Mouse (Mus musculus) intestine, embryonic 14.5 days (tissue): Measurements from ENCODE around the gene Fbxo4. TPM values are rescaled to one million over a fixed set of nuclear protein-coding genes. Genes with fewer than 3 reads are reported as not detected.

ENCODE experiments used
- ATAC-seq: fragments of 200-750 bp; cut with Nextera tagmentation; replicated peaks from 2 replicates; pipeline ENCODE4 v1.8.0; 2017; ENCODE audit warnings: low read depth, moderate number of reproducible peaks, moderate TSS enrichment, moderate library complexity; ENCODE audit not compliant: low FRiP score, low TSS enrichment
- DNase-seq: peaks from one replicate; pipeline ENCODE4 v3.0.0-alpha.2; 2018; ENCODE audit warnings: low spot score
- H3K27ac ChIP-seq: fragments of 300-500 bp; sonication (generic); 2 replicates; pipeline ENCODE4 v1.5.1; 2014; ENCODE audit warnings: low read depth, mild to moderate bottlenecking, control low read depth
- H3K27me3 ChIP-seq: fragments of 300-500 bp; sonication (generic); replicated peaks from 2 replicates; pipeline ENCODE4 v1.6.1; 2014; ENCODE audit warnings: low read length, control low read depth; ENCODE audit not compliant: control insufficient read depth, insufficient read depth
- H3K36me3 ChIP-seq: fragments of 300-500 bp; sonication (generic); 2 replicates; pipeline ENCODE4 v1.6.1; 2014; ENCODE audit warnings: low read length, control low read depth; ENCODE audit not compliant: control insufficient read depth, insufficient read depth
- H3K4me1 ChIP-seq: fragments of 300-500 bp; sonication (generic); replicated peaks from 2 replicates; pipeline ENCODE4 v1.6.1; 2014; ENCODE audit warnings: low read length, control low read depth, mixed read lengths; ENCODE audit not compliant: control insufficient read depth, insufficient read depth
- H3K4me2 ChIP-seq: fragments of 300-500 bp; sonication (generic); 2 replicates; pipeline ENCODE4 v1.6.1; 2014; ENCODE audit warnings: low read length
- H3K4me3 ChIP-seq: fragments of 300-500 bp; sonication (generic); 2 replicates; pipeline ENCODE4 v1.5.1; 2014; ENCODE audit warnings: low read depth, low read length, control low read depth, mixed read lengths
- H3K9ac ChIP-seq: fragments of 300-500 bp; sonication (generic); 2 replicates; pipeline ENCODE4 v1.6.1; 2014; ENCODE audit warnings: mild to moderate bottlenecking, low read length
- H3K9me3 ChIP-seq: fragments of 300-500 bp; sonication (generic); 2 replicates; pipeline ENCODE4 v1.6.1; 2016; ENCODE audit warnings: low read length, control low read depth; ENCODE audit not compliant: control insufficient read depth
- WGBS: fragments of 180-500 bp; shearing (Covaris S2); extraction: QIAGEN DNeasy Blood & Tissue Kit; methylation state at CpG from one replicate; pipeline ENCODE4 v1.1.7; 2014; 5-methylcytosine and 5-hydroxymethylcytosine counted together
- polyA plus RNA-seq: library from polyadenylated mRNA; unstranded; fragments of >200 nt; fragmentation: Nextera tagmentation; extraction: Ambion mirVana; gene quantifications from 2 replicates; pipeline ENCODE4 v1.2.1, GENCODE M21; 2014

The Fbxo4 gene
- polyA plus RNA-seq, 1 experiment from 2014 or later: 9.0 TPM

DNA sequence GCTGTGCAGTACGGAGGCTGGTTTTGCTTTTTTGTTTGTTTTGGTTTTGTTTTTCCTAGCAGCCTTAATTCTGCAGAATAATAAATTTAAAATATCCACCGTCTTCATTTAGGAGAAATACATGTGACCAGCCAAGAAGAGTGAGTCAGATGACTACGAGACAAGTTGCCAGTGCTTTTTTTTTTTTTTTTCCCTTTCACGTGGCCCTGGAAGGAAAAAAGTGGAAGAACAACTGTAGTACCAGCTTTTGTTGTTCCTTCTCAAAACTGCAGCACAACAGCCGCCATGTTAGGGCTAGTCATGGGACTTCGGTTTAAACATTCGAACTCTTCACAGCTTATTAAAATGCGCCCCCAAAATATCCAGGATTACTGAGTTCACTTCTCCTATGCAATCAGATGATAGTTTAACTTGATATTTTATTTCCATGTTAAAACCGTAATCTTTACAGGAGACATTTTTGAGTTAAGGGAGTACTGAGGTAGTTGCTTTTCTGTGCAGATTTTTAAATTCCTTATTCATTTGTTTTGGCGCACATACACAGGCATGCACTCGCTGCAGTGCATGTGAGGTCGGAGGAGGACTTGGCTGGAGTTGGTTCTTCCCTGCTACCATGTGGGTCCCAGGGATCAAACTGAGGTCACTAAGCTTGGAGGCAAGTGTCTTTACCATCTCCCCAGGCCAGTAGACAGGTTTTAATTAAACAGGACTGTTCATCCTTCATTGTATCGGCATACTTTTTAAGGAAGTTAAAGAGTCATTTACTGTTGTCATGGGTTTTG is 45.5 kb upstream of the Fbxo4 start:
- Histone ChIP-seq H3K36me3 (no peaks in the 10 kb centered on the region), H3K9me3 (no peaks in the 10 kb centered on the region), H3K27me3 (no peaks in the 10 kb centered on the region), H3K4me2 (no peak overlapping the region), H3K4me3 (no peak overlapping the region), H3K4me1 (peaks cover 4% of the 10 kb centered on the region; the same call in 1 of the 2 replicates), H3K27ac (no peak overlapping the region), H3K9ac (no peak overlapping the region)
- ATAC-seq (no peak), DNase-seq (no peak)
- WGBS: 87% methylated on average over 13 of the region's 13 CpGs

GRCm38 (mm10) chr15:4023747-4024146 is 44.4 kb upstream of the Fbxo4 start:
- Histone ChIP-seq H3K4me1 (peaks cover 4% of the 10 kb centered on the region; the same call in 1 of the 2 replicates), H3K4me3 (no peak overlapping the region), H3K27ac (no peak overlapping the region), H3K4me2 (no peak overlapping the region), H3K9me3 (no peaks in the 10 kb centered on the region), H3K36me3 (no peaks in the 10 kb centered on the region), H3K9ac (no peak overlapping the region), H3K27me3 (no peaks in the 10 kb centered on the region)
- 91% methylated on average over 2 of the region's 2 CpGs for WGBS
- ATAC-seq (no peak), DNase-seq (no peak)

DNA sequence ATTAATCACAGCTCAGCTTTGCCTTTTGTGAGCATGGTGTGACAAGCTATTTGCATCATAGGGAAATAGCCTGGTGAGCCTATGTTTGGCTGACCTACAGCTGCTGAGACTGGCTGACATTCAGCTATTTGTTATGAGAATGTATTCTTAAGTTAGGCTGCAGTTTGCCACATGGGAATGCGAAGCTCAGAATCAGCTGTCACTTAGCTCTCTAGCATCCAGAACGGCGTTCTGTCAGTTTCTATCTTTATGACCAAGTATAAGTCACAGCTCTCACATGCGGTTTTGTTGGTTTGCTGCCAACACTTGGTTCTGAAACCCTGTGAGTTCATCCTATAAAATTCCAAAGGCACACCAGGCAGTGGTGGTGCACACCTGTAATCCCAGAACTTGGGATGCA is 41.3 kb upstream of the Fbxo4 start:
- DNase-seq: no peak
- no peaks in the 10 kb centered on the region for H3K9me3 ChIP-seq
- H3K4me1 ChIP-seq: peaks cover under 1% of the 10 kb centered on the region; the same call in 1 of the 2 replicates
- H3K27ac ChIP-seq: no peak overlapping the region
- H3K36me3 ChIP-seq: no peaks in the 10 kb centered on the region
- WGBS: 66% methylated on average over 4 of the region's 4 CpGs
- H3K27me3 ChIP-seq: no peaks in the 10 kb centered on the region
- H3K4me3 ChIP-seq: no peak overlapping the region
- ATAC-seq: no peak
- no peak overlapping the region for H3K9ac ChIP-seq
- H3K4me2 ChIP-seq: no peak overlapping the region

- H3K9me3 ChIP-seq: no peaks in the 10 kb centered on the region
- WGBS: 68% methylated on average over 2 of the region's 2 CpGs
- ATAC-seq: no peak
- H3K9ac ChIP-seq: no peak overlapping the region
- H3K27me3 ChIP-seq: no peaks in the 10 kb centered on the region
- DNase-seq: no peak
- H3K4me1 ChIP-seq: no peaks in the 10 kb centered on the region
- no peak overlapping the region for H3K27ac ChIP-seq
- no peaks in the 10 kb centered on the region for H3K36me3 ChIP-seq
- no peak overlapping the region for H3K4me2 ChIP-seq
- H3K4me3 ChIP-seq: no peak overlapping the region
Measured at GRCm38 (mm10) chr15:4013873-4014272, 34.5 kb upstream of the Fbxo4 start.

GRCm38 (mm10) chr15:4000536-4000935 is 21.2 kb upstream of the Fbxo4 start:
- Histone ChIP-seq H3K4me1 (no peaks in the 10 kb centered on the region), H3K4me2 (no peak overlapping the region), H3K4me3 (no peak overlapping the region), H3K27ac (no peak overlapping the region), H3K27me3 (no peaks in the 10 kb centered on the region), H3K9me3 (peaks cover 6% of the 10 kb centered on the region), H3K9ac (no peak overlapping the region), H3K36me3 (no peaks in the 10 kb centered on the region)
- no peak for DNase-seq
- WGBS: 88% methylated on average over 2 of the region's 2 CpGs
- ATAC-seq: no peak

- DNase-seq: no peak
- no peak overlapping the region for H3K9ac ChIP-seq
- peaks cover 6% of the 10 kb centered on the region for H3K4me1 ChIP-seq
- no peak overlapping the region for H3K4me3 ChIP-seq
- ATAC-seq: no peak
- no peak overlapping the region for H3K27ac ChIP-seq
- H3K27me3 ChIP-seq: no peaks in the 10 kb centered on the region
- WGBS: 69% methylated on average over 2 of the region's 2 CpGs
- H3K4me2 ChIP-seq: no peak overlapping the region
- H3K36me3 ChIP-seq: no peaks in the 10 kb centered on the region
- no peaks in the 10 kb centered on the region for H3K9me3 ChIP-seq
Measured at GRCm38 (mm10) chr15:3999144-3999543, 19.8 kb upstream of the Fbxo4 start.

- no peaks in the 10 kb centered on the region for H3K9me3 ChIP-seq
- H3K27ac ChIP-seq: peak overlapping the region; percentile 70
- peak overlapping the region; percentile 39 for H3K9ac ChIP-seq
- 21% methylated on average over 14 of the region's 14 CpGs for WGBS
- peaks cover 7% of the 10 kb centered on the region for H3K36me3 ChIP-seq
- H3K4me3 ChIP-seq: peak overlapping the region; percentile 62
- ATAC-seq (0 out of 2 replicates have a peak, but pooled peaks have one; percentile 2), DNase-seq (no peak)
- peaks cover 6% of the 10 kb centered on the region for H3K4me1 ChIP-seq
- peak overlapping the region; percentile 56 for H3K4me2 ChIP-seq
- H3K27me3 ChIP-seq: no peaks in the 10 kb centered on the region
Measured at GRCm38 (mm10) chr15:3996267-3997010, 17.1 kb upstream of the Fbxo4 start.

DNA sequence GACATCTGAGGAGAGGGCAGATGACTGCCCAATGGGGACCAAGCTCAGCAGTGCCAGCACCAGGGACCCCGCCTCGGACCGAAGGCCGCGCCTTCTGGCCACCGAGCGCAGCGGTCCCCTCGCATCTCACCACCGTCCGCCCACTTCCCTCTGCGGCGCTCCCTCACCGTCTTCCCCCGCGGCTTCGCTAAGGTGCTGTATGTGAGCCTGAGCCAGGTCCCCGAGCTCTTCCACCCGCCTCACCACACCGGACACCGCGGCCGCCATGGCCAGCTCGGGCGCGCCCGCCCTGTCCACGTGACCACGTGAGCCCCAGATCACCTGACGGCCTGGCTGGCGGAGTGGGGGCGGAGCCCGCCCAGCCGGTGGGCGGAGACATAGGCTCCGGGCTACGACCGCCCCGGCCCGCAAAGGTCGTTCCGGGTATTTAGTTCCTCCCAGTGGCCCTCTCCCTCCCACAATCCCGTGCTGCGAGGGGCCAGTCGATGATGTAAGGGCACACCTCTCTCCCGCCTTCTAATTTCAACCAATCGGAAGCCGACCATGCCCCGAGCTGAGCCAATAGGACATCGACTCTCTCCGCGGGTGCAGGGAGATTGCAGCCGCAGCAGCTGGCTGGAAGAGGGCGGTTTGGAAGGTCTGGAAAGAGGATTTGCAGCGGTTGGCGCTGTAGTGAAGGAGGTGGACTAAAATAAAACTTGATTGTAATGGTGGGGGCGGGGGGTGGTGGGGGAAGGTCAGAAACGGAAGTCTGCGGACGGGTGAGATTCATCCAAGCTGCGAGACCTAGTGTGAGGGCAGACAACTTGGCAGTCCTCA is 16.3 kb upstream of the Fbxo4 start, which contains the start of gene AW549877:
Gene AW549877 (minus strand): TSS at position 297 of the 819 bp plus-strand sequence.
- H3K9ac ChIP-seq: peak within 1 kb of the TSS; percentile 83
- ATAC-seq: peak; percentile 99
- WGBS: under 1% methylated on average over 61 of the region's 61 CpGs

More for the DNA sequence above, 16.3 kb upstream of the Fbxo4 start, which contains the start of gene AW549877:
- no peaks in the 10 kb centered on the region for H3K9me3 ChIP-seq
- no peaks in the 10 kb centered on the region for H3K27me3 ChIP-seq
- peak within 1 kb of the TSS; percentile 90 for H3K27ac ChIP-seq
- H3K36me3 ChIP-seq: peaks cover 15% of the 10 kb centered on the region
- peak within 1 kb of the TSS; percentile 60 for H3K4me2 ChIP-seq
- H3K4me1 ChIP-seq: peaks cover 6% of the 10 kb centered on the region
- DNase-seq: peak; percentile 98
- peak within 1 kb of the TSS; percentile 62 for H3K4me3 ChIP-seq
